In genomic region chr2:76141136-76141535, GRCm38 (mm10) we compare ENCODE assay signal across 25 mouse cellular contexts.
"Had no signal": no experiment of that assay in that cellular context is flagged by ENCODE, and none has a peak within 500 bp of the region (broad histone marks: within the 10 kb centered on the region; RNA-seq: fewer than 3 reads in every experiment).

No protein-coding gene starts in this region.

- H3K4me1 ChIP-seq: heart, embryonic 10.5 days; heart, embryonic 12.5 days; hindbrain, embryonic 13.5 days; hindbrain, embryonic 15.5 days; intestine, embryonic 15.5 days; limb, embryonic 10.5 days; limb, embryonic 12.5 days had no signal

- H3K4me2 ChIP-seq: heart, embryonic 12.5 days; hindbrain, embryonic 13.5 days; hindbrain, embryonic 15.5 days; intestine, embryonic 15.5 days; limb, embryonic 12.5 days; liver, embryonic 11.5 days had no signal

- H3K36me3 ChIP-seq: heart, embryonic 10.5 days; heart, embryonic 12.5 days; hindbrain, embryonic 13.5 days; hindbrain, embryonic 15.5 days; intestine, embryonic 15.5 days; limb, embryonic 10.5 days; limb, embryonic 12.5 days had no signal

- DNase-seq: gastrocnemius, adult 2 months; gastrocnemius, postnatal 10 days; gastrocnemius, postnatal 25 days; heart, adult 2 months; heart, postnatal 10 days; heart, postnatal 4 days; kidney, adult 18-20 months; kidney, adult 8-10 months; kidney, postnatal 10 days; kidney, postnatal 25 days; kidney, postnatal 4 days; liver had no signal

- H3K27me3 ChIP-seq: heart, embryonic 12.5 days; hindbrain, embryonic 13.5 days; hindbrain, embryonic 15.5 days; intestine, embryonic 15.5 days; limb, embryonic 12.5 days had no signal

- H3K4me3 ChIP-seq: gastrocnemius, adult 2 months; heart, adult 2 months; heart, embryonic 10.5 days; heart, embryonic 12.5 days; hindbrain, embryonic 13.5 days; hindbrain, embryonic 15.5 days; intestine, embryonic 15.5 days; layer of hippocampus, adult 2 months; left cerebral cortex, adult 2 months; limb, embryonic 10.5 days; limb, embryonic 12.5 days had no signal

- H3K27ac ChIP-seq: gastrocnemius, adult 2 months; heart, adult 2 months; heart, embryonic 10.5 days; hindbrain, embryonic 13.5 days; hindbrain, embryonic 15.5 days; intestine, embryonic 15.5 days; layer of hippocampus, adult 2 months; left cerebral cortex, adult 2 months; limb, embryonic 10.5 days; limb, embryonic 12.5 days; liver, embryonic 14.5 days had no signal

- H3K9me3 ChIP-seq: heart, embryonic 10.5 days; heart, embryonic 12.5 days; hindbrain, embryonic 13.5 days; hindbrain, embryonic 15.5 days; intestine, embryonic 15.5 days; limb, embryonic 10.5 days; limb, embryonic 12.5 days had no signal

- H3K9ac ChIP-seq: heart, embryonic 12.5 days; hindbrain, embryonic 13.5 days; hindbrain, embryonic 15.5 days; intestine, embryonic 15.5 days; limb, embryonic 12.5 days; liver, embryonic 14.5 days had no signal

- ATAC-seq: inflammation-experienced regulatory T-cells, adult 6 months; intestine, embryonic 15.5 days; intestine, postnatal 0 days had no signal
